Mouse (Mus musculus): Measurements from ENCODE around the gene Zfp595. TPM values are rescaled to one million over a fixed set of nuclear protein-coding genes. Genes with fewer than 3 reads are reported as not detected.
"Not testable (repeated sequence)": the region's sequence is repeated elsewhere in the genome, so short reads cannot be mapped to it uniquely, and the experiment has no call there.

Gene Zfp595
- polyA plus RNA-seq (2015; fragmentation: Nextera tagmentation; extraction: Ambion mirVana) = 2.2 and 2.5 TPM in 2 replicates

DNA sequence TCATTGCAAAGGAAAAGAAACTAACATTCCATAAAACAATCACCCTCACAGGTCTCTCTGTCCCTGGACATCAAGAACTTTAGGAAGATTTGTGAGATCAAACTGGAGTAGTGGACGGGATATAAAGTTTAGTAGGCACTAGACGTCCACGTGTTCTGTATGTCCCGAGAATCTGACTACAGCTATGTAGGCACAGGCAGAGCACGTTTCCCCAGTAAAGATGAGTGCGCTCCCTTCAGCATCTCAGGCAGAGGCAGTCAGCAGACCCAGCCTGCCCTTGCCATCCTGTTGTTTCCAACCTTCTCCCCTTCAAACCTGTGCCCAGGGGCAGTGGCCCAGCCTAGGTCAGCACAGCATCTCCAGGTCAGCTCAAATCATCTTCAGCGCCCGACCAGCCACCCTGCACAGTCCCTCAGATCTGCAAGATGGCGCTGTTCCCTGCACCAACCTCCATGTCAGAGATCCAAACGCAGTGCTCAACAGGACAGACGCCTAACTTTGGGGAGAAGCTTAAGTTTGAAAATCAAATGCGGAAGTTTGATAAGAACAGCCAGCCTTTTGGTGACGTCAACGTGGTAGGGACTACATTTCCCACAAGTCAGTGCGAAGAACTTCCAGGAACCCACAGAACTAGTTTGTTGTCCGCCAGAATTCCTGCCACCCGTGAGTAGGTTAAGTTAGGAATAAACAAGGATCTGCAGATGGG is at the start of gene Zfp595:
Gene Zfp595 (minus strand): TSS at position 552 of the 706 bp plus-strand sequence.
- ATAC-seq (replicated peaks; ENCODE audit: low FRiP score) = peak; percentile 96
- peak within 1 kb of the TSS; percentile 63 for H3K27ac ChIP-seq
- peak within 1 kb of the TSS; percentile 56 for H3K9ac ChIP-seq
- H3K36me3 ChIP-seq = no peaks in the 10 kb centered on the region
- peak within 1 kb of the TSS; percentile 70 for H3K4me2 ChIP-seq
- H3K4me1 ChIP-seq = 0 out of 2 replicates have a peak, but pooled peaks cover 6% of the 10 kb centered on the region
- H3K4me3 ChIP-seq (replicated peaks) = peak within 1 kb of the TSS; percentile 60
- WGBS = 13% methylated on average over 17 of the region's 17 CpGs
- no peaks in the 10 kb centered on the region for H3K27me3 ChIP-seq
- no peaks in the 10 kb centered on the region for H3K9me3 ChIP-seq (replicated peaks)

DNA sequence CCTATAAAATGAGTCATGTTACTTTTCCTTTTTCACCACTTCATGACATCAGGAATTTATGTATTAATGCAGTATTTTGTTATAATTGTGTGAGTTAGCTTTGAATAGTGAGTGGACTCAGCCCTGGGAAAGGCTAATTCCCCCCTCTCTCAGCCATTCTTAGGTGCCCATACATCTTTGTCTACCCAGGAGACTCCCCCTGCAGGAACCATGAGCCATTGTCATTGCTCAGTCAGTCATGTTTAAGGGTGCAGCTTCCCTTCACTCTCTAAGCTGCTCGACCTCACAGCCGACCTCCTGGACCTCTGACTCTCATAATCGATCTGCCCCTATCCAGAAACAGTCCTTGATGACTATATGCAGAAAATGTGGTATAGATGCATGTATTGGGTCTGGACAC is 43.9 kb upstream of the Zfp595 start:
- H3K4me1 ChIP-seq; H3K4me3 ChIP-seq (replicated peaks); H3K36me3 ChIP-seq; H3K9me3 ChIP-seq (replicated peaks); H3K4me2 ChIP-seq; ATAC-seq (replicated peaks; ENCODE audit: low FRiP score); H3K9ac ChIP-seq; H3K27ac ChIP-seq; H3K27me3 ChIP-seq: not testable (repeated sequence)
- 86% methylated on average over 3 of the region's 3 CpGs for WGBS

DNA sequence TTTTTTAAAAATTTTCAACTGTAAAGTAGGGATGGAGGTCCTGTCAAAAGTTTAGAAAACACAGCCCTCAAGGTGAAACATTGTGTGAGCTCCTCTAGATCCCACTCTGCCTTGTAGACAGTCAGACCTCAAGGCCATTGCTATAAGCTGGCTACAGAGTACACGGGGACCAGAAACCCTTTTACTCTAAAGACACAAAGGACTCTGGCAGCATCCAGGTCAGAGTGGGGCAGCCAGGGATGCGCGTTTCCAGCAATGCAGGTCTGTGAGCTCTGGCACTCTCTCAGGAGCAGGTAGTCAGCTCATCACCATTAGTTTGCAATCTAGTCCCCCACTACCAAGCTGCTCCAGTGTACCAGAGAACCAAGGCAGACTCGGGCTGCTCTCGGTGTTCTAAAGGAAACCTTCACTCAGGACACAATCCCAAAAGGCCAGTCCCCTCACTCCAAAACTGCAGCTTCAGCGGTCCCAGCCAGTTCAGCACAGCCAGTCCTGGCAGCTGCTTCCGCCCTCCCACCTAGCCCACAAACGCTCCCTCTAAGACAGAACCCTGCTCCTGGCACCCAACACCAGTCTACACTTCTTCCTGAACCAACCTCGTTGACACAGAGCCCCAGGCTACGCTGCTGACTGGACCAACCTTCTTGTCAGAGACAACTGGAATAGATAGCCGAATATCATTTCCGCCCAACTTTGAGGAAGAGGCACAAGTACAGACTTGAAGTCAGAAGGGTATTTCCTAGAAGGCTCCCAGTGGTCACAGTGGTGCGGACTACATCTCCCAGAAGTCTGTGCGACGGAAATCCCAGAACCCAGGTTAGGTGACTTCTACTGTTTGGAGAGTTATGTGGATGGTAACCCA is 42.9 kb upstream of the Zfp595 start, which contains the start of the genes Gm28041 and Zfp456:
Gene Gm28041 (minus strand): TSS at position 684 of the 862 bp plus-strand sequence.
Gene Zfp456 (minus strand): TSS at position 761 of the 862 bp plus-strand sequence.
- peak within 1 kb of the TSS; percentile 56 for H3K4me3 ChIP-seq (replicated peaks)
- not testable (repeated sequence) for H3K9me3 ChIP-seq (replicated peaks); H3K27ac ChIP-seq; H3K4me1 ChIP-seq; H3K36me3 ChIP-seq; H3K27me3 ChIP-seq
- H3K4me2 ChIP-seq = peak within 1 kb of the TSS; percentile 61
- 0 out of 2 replicates have a peak within 1 kb of the TSS, but pooled peaks have one; percentile 38 for H3K9ac ChIP-seq
- WGBS = 17% methylated on average over 15 of the region's 15 CpGs
- ATAC-seq (replicated peaks; ENCODE audit: low FRiP score) = peak; percentile 99

DNA sequence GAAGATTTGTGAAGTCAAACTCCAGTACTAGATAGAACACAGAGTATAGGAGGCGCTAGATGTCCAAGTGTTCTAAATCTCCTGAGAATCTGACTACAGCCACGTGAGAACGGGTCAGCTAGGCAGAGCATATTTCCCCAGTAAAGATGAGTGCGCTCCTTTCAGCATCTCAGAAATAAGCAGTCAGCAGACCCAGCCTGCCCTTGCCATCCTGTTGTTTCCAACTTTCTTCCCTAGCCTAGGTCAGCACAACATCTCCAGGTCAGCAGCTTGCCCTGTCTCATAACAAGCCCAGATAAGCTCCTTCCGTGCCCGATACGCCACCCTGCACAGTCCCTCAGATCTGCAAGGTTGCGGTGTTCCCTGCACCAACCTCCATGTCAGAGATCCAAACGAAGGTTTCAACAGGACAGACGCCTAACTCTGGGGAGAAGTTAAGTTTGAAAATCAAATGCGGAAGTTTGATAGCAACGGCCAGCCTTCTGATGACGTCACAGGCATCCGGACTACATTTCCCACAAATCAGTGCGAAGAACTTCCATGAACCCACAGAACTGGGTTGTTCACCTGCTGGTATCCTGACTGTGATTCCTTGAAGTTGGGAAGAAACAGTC is 27.9 kb upstream of the Zfp595 start, which contains the start of the genes Gm28044 and Zfp953:
Gene Gm28044 (minus strand): TSS at position 406 of the 614 bp plus-strand sequence.
Gene Zfp953 (minus strand): TSS at position 475 of the 614 bp plus-strand sequence.
- under 1% methylated on average over 15 of the region's 15 CpGs for WGBS
- Histone ChIP-seq H3K27me3 (no peaks in the 10 kb centered on the region), H3K9ac (peak within 1 kb of the TSS; percentile 74), H3K36me3 (no peaks in the 10 kb centered on the region), H3K4me1 (peaks cover 3% of the 10 kb centered on the region; the same call in 1 of the 2 replicates), H3K27ac (peak within 1 kb of the TSS; percentile 75), H3K4me2 (peak within 1 kb of the TSS; percentile 71), H3K9me3 (replicated peaks) (no peaks in the 10 kb centered on the region), H3K4me3 (replicated peaks) (peak within 1 kb of the TSS; percentile 79)
- ATAC-seq (replicated peaks; ENCODE audit: low FRiP score) = peak; percentile 95

DNA sequence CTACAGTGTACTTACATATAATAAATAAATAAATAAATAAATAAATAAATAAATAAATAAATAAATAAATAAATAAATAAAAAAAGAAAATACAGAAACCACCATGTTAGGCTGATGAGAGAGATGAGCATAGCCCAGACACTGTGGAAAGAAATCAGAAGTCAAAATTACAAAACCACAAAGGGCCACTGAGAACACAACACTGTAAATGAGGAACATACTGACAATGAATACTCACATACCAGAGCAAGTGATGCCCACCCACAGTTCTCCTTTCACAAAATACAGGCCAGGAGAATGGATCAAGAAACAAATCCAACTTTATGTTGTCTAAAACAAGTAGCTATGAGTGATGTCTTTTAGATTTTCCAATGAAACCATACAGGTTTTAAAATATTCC is 19.5 kb upstream of the Zfp595 start:
- Histone ChIP-seq H3K9me3 (replicated peaks) (no peaks in the 10 kb centered on the region), H3K4me2 (no peak overlapping the region), H3K27ac (no peak overlapping the region), H3K27me3 (no peaks in the 10 kb centered on the region), H3K9ac (no peak overlapping the region), H3K4me3 (replicated peaks) (no peak overlapping the region), H3K36me3 (no peaks in the 10 kb centered on the region), H3K4me1 (no peaks in the 10 kb centered on the region)
- ATAC-seq (replicated peaks; ENCODE audit: low FRiP score) = no peak

DNA sequence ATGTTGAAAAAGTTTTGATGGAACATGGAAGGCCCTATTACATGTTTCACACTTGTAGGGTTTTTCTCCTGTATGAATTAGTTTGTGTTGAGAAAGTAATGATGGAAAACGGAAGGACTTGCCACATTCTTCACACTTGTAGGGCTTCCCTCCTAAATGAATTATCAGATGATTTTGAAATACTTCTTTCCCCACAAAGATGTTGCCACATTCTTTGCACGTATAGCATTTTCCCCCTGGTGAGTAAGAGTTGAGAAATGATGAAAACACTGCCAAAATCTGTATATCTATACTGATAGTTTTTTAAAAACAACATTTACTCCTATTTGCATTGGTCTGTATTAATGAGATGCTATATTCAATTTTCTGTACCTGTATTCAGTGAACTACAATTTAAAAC is 11.1 kb upstream of the Zfp595 start:
- WGBS = 88% methylated on average over 2 of the region's 2 CpGs
- ATAC-seq (replicated peaks; ENCODE audit: low FRiP score) = no peak
- Histone ChIP-seq H3K36me3 (peaks cover 25% of the 10 kb centered on the region), H3K9me3 (replicated peaks) (no peaks in the 10 kb centered on the region), H3K4me1 (no peaks in the 10 kb centered on the region), H3K27ac (no peak overlapping the region), H3K4me2 (no peak overlapping the region), H3K4me3 (replicated peaks) (no peak overlapping the region), H3K9ac (no peak overlapping the region), H3K27me3 (no peaks in the 10 kb centered on the region)

DNA sequence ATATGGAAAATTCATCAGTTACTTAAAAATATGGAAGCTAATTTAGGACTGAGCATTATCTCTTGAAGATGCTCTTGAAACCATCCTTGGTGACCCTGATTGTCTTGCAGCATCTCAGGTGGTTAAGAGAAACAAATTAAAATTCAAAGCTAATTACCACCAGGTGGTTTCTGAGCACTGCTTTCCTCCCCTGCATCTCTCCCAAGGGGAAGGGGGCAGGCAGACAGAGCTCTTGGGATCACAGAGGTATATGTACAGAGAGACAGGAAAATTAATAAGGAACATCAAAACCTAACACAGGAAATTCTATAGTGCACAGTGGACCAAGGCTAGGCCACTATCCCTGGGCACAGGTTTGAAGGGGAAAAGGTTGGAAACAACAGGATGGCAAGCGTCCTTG is 507 bp upstream of the Zfp595 start:
- whole genome bisulfite sequencing = 63% methylated on average over 1 of the region's 1 CpGs
- peak; percentile 44; the same call in 1 of the 2 replicates for ATAC-seq (replicated peaks; ENCODE audit: low FRiP score)

DNA sequence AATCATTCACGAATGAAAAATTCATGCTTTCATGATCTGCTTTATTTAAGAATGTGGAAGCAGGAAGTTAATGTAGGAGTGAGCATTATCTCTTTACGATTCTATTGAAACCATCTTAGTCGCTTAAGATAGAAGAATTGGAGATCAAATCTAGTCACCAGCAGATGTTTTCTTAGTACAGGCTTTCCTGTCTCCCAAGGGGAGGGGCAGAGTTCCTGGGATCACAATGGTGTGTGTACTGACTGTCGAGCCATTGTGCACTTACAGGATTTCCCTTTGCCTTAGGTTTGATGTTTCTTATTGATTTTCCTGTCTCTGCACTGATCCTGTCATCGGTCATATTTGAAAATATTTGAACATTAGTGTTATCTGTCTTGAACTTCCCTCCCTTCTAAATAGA is 25.7 kb downstream of the Zfp595 start:
- 27% methylated on average over 5 of the region's 5 CpGs for WGBS
- Histone ChIP-seq H3K36me3 (no peaks in the 10 kb centered on the region), H3K9me3 (replicated peaks) (0 out of 2 replicates have a peak, but pooled peaks cover under 1% of the 10 kb centered on the region), H3K27me3 (no peaks in the 10 kb centered on the region), H3K4me1 (peaks cover 10% of the 10 kb centered on the region), H3K4me3 (replicated peaks) (peak overlapping the region; percentile 79), H3K9ac (peak overlapping the region; percentile 69), H3K4me2 (peak overlapping the region; percentile 91), H3K27ac (no peak overlapping the region)
- peak; percentile 57 for ATAC-seq (replicated peaks; ENCODE audit: low FRiP score)

More for the DNA sequence above, 507 bp upstream of the Zfp595 start:
- no peaks in the 10 kb centered on the region for H3K36me3 ChIP-seq
- peak overlapping the region; percentile 56 for H3K9ac ChIP-seq
- H3K4me2 ChIP-seq = peak overlapping the region; percentile 70
- H3K4me3 ChIP-seq (replicated peaks) = peak overlapping the region; percentile 60
- 0 out of 2 replicates have a peak, but pooled peaks cover 6% of the 10 kb centered on the region for H3K4me1 ChIP-seq
- no peaks in the 10 kb centered on the region for H3K27me3 ChIP-seq
- H3K9me3 ChIP-seq (replicated peaks) = no peaks in the 10 kb centered on the region
- H3K27ac ChIP-seq = 0 out of 2 replicates have a peak overlapping the region, but pooled peaks have one; percentile 63

DNA sequence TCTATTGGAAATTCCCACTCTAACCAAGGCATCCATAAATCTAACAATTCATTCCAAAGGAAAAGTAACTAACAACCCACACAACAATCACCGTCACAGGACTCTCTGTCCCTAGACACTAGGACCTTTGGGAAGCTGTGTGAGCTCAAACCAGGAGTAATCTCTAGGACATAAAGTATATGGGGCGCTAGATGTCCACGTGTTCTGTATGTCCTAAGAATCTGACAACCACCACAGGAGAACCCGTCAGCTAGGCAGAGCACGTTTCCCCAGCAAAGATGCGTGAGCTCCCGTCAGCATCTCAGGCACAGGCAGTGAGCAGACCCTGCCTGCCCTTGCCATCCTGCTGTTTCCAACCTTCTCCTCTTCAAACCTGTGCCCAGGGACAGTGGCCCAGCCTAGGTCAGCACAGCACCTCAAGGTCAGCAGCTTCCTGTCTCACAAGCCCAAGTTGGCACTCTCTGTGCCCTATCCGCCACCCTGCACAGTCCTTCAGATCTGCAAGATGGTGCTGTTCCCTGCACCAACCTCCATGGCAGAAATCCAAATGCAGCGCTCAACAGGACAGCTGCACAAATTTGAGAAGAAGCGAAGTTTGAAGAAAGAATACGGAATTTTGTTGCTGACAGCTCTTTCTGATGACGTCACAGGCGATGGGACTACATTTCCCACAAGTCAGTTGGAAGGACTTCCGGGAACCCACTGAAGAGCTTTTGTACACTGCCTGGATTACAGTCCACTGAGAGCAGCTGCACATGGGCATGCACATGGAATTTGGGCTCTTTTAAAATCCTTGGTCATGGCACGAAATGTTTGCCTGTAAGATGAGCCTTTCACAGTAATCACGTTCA is 26.3 kb downstream of the Zfp595 start, which contains the start of gene Zfp457:
Gene Zfp457 (minus strand): TSS at position 664 of the 851 bp plus-strand sequence.
- H3K27ac ChIP-seq = no peak within 1 kb of the TSS
- H3K9me3 ChIP-seq (replicated peaks) = no peaks in the 10 kb centered on the region
- H3K9ac ChIP-seq = peak within 1 kb of the TSS; percentile 69
- H3K4me1 ChIP-seq = peaks cover 10% of the 10 kb centered on the region
- H3K4me2 ChIP-seq = peak within 1 kb of the TSS; percentile 91
- H3K4me3 ChIP-seq (replicated peaks) = peak within 1 kb of the TSS; percentile 79
- WGBS = 9% methylated on average over 16 of the region's 16 CpGs
- no peaks in the 10 kb centered on the region for H3K36me3 ChIP-seq
- peak; percentile 98 for ATAC-seq (replicated peaks; ENCODE audit: low FRiP score)
- no peaks in the 10 kb centered on the region for H3K27me3 ChIP-seq

DNA sequence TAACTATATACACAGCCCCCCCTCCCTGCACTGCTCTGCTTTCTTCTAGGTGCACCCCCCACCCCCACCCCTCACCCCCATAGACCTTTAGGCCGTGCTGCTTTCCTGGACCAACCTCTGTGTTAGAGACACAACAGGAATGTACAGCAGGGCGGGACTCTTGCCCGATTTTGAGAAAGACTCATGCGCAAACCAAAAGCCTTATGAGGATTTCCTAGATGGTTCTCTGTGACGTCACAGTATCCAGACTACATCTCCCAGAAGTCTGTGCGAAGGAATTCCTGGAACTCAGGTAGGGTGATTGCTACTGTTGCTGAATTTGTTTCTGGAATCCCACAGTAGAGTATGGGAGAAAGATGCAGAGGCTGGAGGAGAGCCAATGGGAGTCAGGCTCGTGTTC is 54.1 kb downstream of the Zfp595 start, which contains the start of gene Zfp458:
Gene Zfp458 (minus strand): TSS at position 153 of the 400 bp plus-strand sequence.
- 0 out of 2 replicates have a peak within 1 kb of the TSS, but pooled peaks have one; percentile 19 for H3K4me2 ChIP-seq
- H3K4me1 ChIP-seq = no peaks in the 10 kb centered on the region
- no peak within 1 kb of the TSS for H3K27ac ChIP-seq
- no peak within 1 kb of the TSS for H3K9ac ChIP-seq
- H3K36me3 ChIP-seq = no peaks in the 10 kb centered on the region
- H3K27me3 ChIP-seq = no peaks in the 10 kb centered on the region
- H3K9me3 ChIP-seq (replicated peaks) = no peaks in the 10 kb centered on the region
- H3K4me3 ChIP-seq (replicated peaks) = no peak within 1 kb of the TSS
- ATAC-seq (replicated peaks; ENCODE audit: low FRiP score) = no peak
- WGBS = 40% methylated on average over 7 of the region's 7 CpGs
